Mouse (Mus musculus) layer of hippocampus, postnatal 25 days (tissue): ENCODE results near the gene Gm11213. TPM values are rescaled to one million over a fixed set of nuclear protein-coding genes. Genes with fewer than 3 reads are reported as not detected.

ENCODE experiments used
- DNase-seq, 2 experiments: peaks; one replicate each; pipeline ENCODE4 v3.0.0; 2022; ENCODE audit warnings: mixed read lengths in 2 of 2, low spot score in 1 of 2; ENCODE audit errors: extremely low spot score in 1 of 2
- total RNA-seq, 2 experiments: library from RNA; stranded (reverse); gene quantifications; 2 replicates each; pipeline ENCODE4 v1.2.3; 2021

The Gm11213 gene
- total RNA-seq, 2 experiments from 2014 or later = not detected

- DNase-seq = no peak
Observed at GRCm38 (mm10) chr4:63550908-63551307, 54.2 kb downstream of the Gm11213 start.

GRCm38 (mm10) chr4:63548491-63548890, 56.6 kb downstream of the Gm11213 start:
- DNase-seq = no peak

GRCm38 (mm10) chr4:63547799-63548198, 57.3 kb downstream of the Gm11213 start:
- no peak for DNase-seq

Other genes starting within 250 kb of the Gm11213 start
- not detected for gene Orm3, start 249.1 kb downstream of the Gm11213 start, total RNA-seq
- not detected for gene Orm2, start 242.8 kb downstream of the Gm11213 start, total RNA-seq
- 1 to 10 TPM; 2.6 to 4.4 TPM for gene Akna, start 201.9 kb downstream of the Gm11213 start, total RNA-seq
- 10 to 100 TPM; 17.7 to 27.3 TPM for gene Whrn, start 109.3 kb downstream of the Gm11213 start, total RNA-seq
- 100 to 1,000 TPM; 116 to 143 TPM for gene Atp6v1g1, start 60.5 kb downstream of the Gm11213 start, total RNA-seq
- gene Tmem268, start 46.5 kb downstream of the Gm11213 start, total RNA-seq = 1 to 10 TPM; 6.9 to 9.8 TPM
- not detected for gene Tex48, start 17.2 kb upstream of the Gm11213 start, total RNA-seq
- not detected for gene Gm11214, start 58.1 kb upstream of the Gm11213 start, total RNA-seq
- gene Tnfsf15, start 139.9 kb upstream of the Gm11213 start, total RNA-seq = not detected